Mouse (Mus musculus) MEL (cell line): ENCODE results near the gene Trpm4. TPM values are rescaled to one million over a fixed set of nuclear protein-coding genes. Genes with fewer than 3 reads are reported as not detected.
A peak's percentile ranks its signal among the peaks of the same experiment; 100 is the strongest.

Source experiments
- DNase-seq: peaks from one replicate; pipeline ENCODE4 v3.0.0; 2011; ENCODE audit warnings: low read depth, low spot score
- H3K27ac ChIP-seq: 2 replicates; pipeline ENCODE4 v1.5.1; 2012; ENCODE audit warnings: low read depth, mild to moderate bottlenecking, control low read depth, low read length, moderate library complexity; ENCODE audit not compliant: control insufficient read depth
- H3K27me3 ChIP-seq, 2 experiments: fragments of 150-350 bp in 1 of 2; sonication (generic) in 1 of 2; 2 replicates each; pipeline ENCODE4 v1.6.1; 2012; ENCODE audit warnings: low read length in 2 of 2, mild to moderate bottlenecking in 2 of 2, improper control_type of control experiment in 1 of 2, moderate library complexity in 1 of 2; ENCODE audit not compliant: insufficient read depth in 2 of 2, control insufficient read depth in 1 of 2
- H3K36me3 ChIP-seq, 2 experiments: 2 replicates each; pipeline ENCODE4 v1.6.1; 2012 to 2014; ENCODE audit warnings: low read length in 2 of 2, improper control_type of control experiment in 1 of 2, inconsistent platforms in 1 of 2, mild to moderate bottlenecking in 1 of 2; ENCODE audit not compliant: insufficient read depth in 2 of 2, control insufficient read depth in 1 of 2
- H3K4me1 ChIP-seq, 2 experiments: fragments of 150-350 bp in 1 of 2; sonication (generic) in 1 of 2; 2 replicates each; pipeline ENCODE4 v1.6.1; 2012; ENCODE audit warnings: low read length in 2 of 2, improper control_type of control experiment in 1 of 2, mild to moderate bottlenecking in 1 of 2; ENCODE audit not compliant: insufficient read depth in 2 of 2, control insufficient read depth in 1 of 2
- H3K4me3 ChIP-seq, 2 experiments: fragments of 150-350 bp in 1 of 2; sonication (generic) in 1 of 2; 2 replicates each; pipeline ENCODE4 v1.5.1; 2012; ENCODE audit warnings: low read depth in 2 of 2, low read length in 2 of 2, mild to moderate bottlenecking in 2 of 2, moderate library complexity in 2 of 2, control low read depth in 1 of 2, improper control_type of control experiment in 1 of 2; ENCODE audit not compliant: control insufficient read depth in 1 of 2, insufficient read depth in 1 of 2
- H3K79me2 ChIP-seq: 2 replicates; pipeline ENCODE4 v1.6.1; 2012; ENCODE audit warnings: mild to moderate bottlenecking, low read length, moderate library complexity; ENCODE audit not compliant: control insufficient read depth, poor library complexity, insufficient read depth
- H3K9ac ChIP-seq: 2 replicates; pipeline ENCODE4 v1.6.1; 2012; ENCODE audit warnings: low read depth, mild to moderate bottlenecking, control low read depth, low read length, moderate library complexity; ENCODE audit not compliant: control insufficient read depth, poor library complexity, severe bottlenecking
- H3K9me3 ChIP-seq: fragments of 150-350 bp; sonication (generic); replicated peaks from 2 replicates; pipeline ENCODE4 v1.6.1; 2012; ENCODE audit warnings: mild to moderate bottlenecking, low read length, improper control_type of control experiment, moderate library complexity; ENCODE audit not compliant: insufficient read depth
- CHD1 ChIP-seq: IDR thresholded peaks from 2 replicates; pipeline ENCODE4 v1.6.1; 2012; ENCODE audit warnings: low read depth, mild to moderate bottlenecking, inconsistent platforms, low read length, improper control_type of control experiment
- CHD2 ChIP-seq: IDR thresholded peaks from 2 replicates; pipeline ENCODE4 v1.6.1; 2011; ENCODE audit warnings: low read length, improper control_type of control experiment
- CTCF ChIP-seq, 3 experiments: IDR thresholded peaks in 2 of 3; conservative IDR thresholded peaks in 1 of 3; 2 replicates each; pipeline ENCODE4 v1.5.1; 2011 to 2012; ENCODE audit warnings: low read length in 3 of 3, low read depth in 2 of 3, mild to moderate bottlenecking in 2 of 3, improper control_type of control experiment in 1 of 3, inconsistent platforms in 1 of 3, mixed read lengths in 1 of 3, moderate library complexity in 1 of 3; ENCODE audit not compliant: control insufficient read depth in 1 of 3, insufficient read depth in 1 of 3, poor library complexity in 1 of 3, severe bottlenecking in 1 of 3
- E2F4 ChIP-seq: IDR thresholded peaks from 2 replicates; pipeline ENCODE4 v1.6.1; 2011; ENCODE audit warnings: low read depth, low read length, improper control_type of control experiment, borderline replicate concordance
- EP300 ChIP-seq, 2 experiments: IDR thresholded peaks; 2 replicates each; pipeline ENCODE4 v1.6.1; 2011; ENCODE audit warnings: improper control_type of control experiment in 2 of 2, low read length in 2 of 2, low read depth in 1 of 2, mild to moderate bottlenecking in 1 of 2
- ETS1 ChIP-seq: IDR thresholded peaks from 2 replicates; pipeline ENCODE4 v1.6.1; 2012; ENCODE audit warnings: low read depth, mild to moderate bottlenecking, inconsistent platforms, low read length, improper control_type of control experiment, moderate library complexity
- HCFC1 ChIP-seq: IDR thresholded peaks from 2 replicates; pipeline ENCODE4 v1.6.1; 2012; ENCODE audit warnings: low read depth, mild to moderate bottlenecking, inconsistent platforms, low read length, improper control_type of control experiment, moderate library complexity
- MEF2A ChIP-seq: IDR thresholded peaks from 2 replicates; pipeline ENCODE4 v1.6.1; 2014; ENCODE audit warnings: low read depth, mild to moderate bottlenecking, inconsistent platforms, low read length, improper control_type of control experiment; ENCODE audit not compliant: poor library complexity, insufficient replicate concordance, severe bottlenecking; ENCODE audit errors: extremely low read depth
- MXI1 ChIP-seq: IDR thresholded peaks from 2 replicates; pipeline ENCODE4 v1.6.1; 2011; ENCODE audit warnings: mild to moderate bottlenecking, low read depth, low read length, improper control_type of control experiment
- MYC ChIP-seq: IDR thresholded peaks from 2 replicates; pipeline ENCODE4 v1.6.1; 2011; ENCODE audit warnings: low read depth, mild to moderate bottlenecking, low read length, improper control_type of control experiment, moderate library complexity
- NELFE ChIP-seq: IDR thresholded peaks from 2 replicates; pipeline ENCODE4 v1.6.1; 2011; ENCODE audit warnings: low read depth, low read length, improper control_type of control experiment
- NRF1 ChIP-seq: IDR thresholded peaks from 2 replicates; pipeline ENCODE4 v1.6.1; 2014; ENCODE audit warnings: low read depth, mild to moderate bottlenecking, inconsistent platforms, low read length, improper control_type of control experiment, moderate library complexity; ENCODE audit not compliant: poor library complexity, insufficient read depth, severe bottlenecking
- POLR2AphosphoS2 ChIP-seq: IDR thresholded peaks from 2 replicates; pipeline ENCODE4 v1.6.1; 2011; ENCODE audit warnings: low read length, improper control_type of control experiment
- RAD21 ChIP-seq: IDR thresholded peaks from 2 replicates; pipeline ENCODE4 v1.6.1; 2011; ENCODE audit warnings: mild to moderate bottlenecking, low read depth, low read length, improper control_type of control experiment
- SIN3A ChIP-seq: IDR thresholded peaks from 2 replicates; pipeline ENCODE4 v1.6.1; 2012; ENCODE audit warnings: low read length, improper control_type of control experiment, inconsistent platforms
- SMC3 ChIP-seq: IDR thresholded peaks from 2 replicates; pipeline ENCODE4 v1.6.1; 2011; ENCODE audit warnings: low read depth, low read length, improper control_type of control experiment
- TCF12 ChIP-seq: IDR thresholded peaks from 2 replicates; pipeline ENCODE4 v1.6.1; 2014; ENCODE audit warnings: low read depth, mild to moderate bottlenecking, inconsistent platforms, low read length, improper control_type of control experiment, moderate library complexity
- USF1 ChIP-seq: IDR thresholded peaks from 2 replicates; pipeline ENCODE4 v1.6.1; 2014; ENCODE audit warnings: low read depth, mild to moderate bottlenecking, inconsistent platforms, low read length, improper control_type of control experiment, moderate library complexity
- ZMIZ1 ChIP-seq: IDR thresholded peaks from 2 replicates; pipeline ENCODE4 v1.6.1; 2012; ENCODE audit warnings: low read depth, mild to moderate bottlenecking, inconsistent platforms, low read length, improper control_type of control experiment, moderate library complexity
- ZNF384 ChIP-seq: IDR thresholded peaks from 2 replicates; pipeline ENCODE4 v1.6.1; 2012; ENCODE audit warnings: low read depth, mild to moderate bottlenecking, inconsistent platforms, low read length, improper control_type of control experiment
- polyA plus RNA-seq, 2 experiments: library from polyadenylated mRNA; stranded (reverse) in 1 of 2; unstranded in 1 of 2; fragments of >175 nt in 1 of 2; fragments of >200 nt in 1 of 2; gene quantifications; 2 replicates each; pipeline versions ENCODE4 v1.2.1 to v1.2.4; 2012; ENCODE audit warnings: low replicate concordance in 2 of 2, low read depth in 1 of 2; ENCODE audit not compliant: insufficient read length in 2 of 2, insufficient read depth in 1 of 2, missing spikeins in 1 of 2
- total RNA-seq: library from RNA; depleted of rRNA; stranded (reverse); fragments of 300-350 nt; gene quantifications from 2 replicates; pipeline ENCODE4 v1.2.3, GENCODE M21; 2012

Trpm4 gene
- total and polyA plus RNA-seq, 3 experiments = 4.8 to 6.9 TPM; not detected in 1

GRCm38 (mm10) chr7:45338161-45338911, 4.8 kb upstream of the Trpm4 start:
- peaks cover 0 to 5% of the 10 kb centered on the region in 2 experiments; a peak in 1 of 4 replicates for H3K36me3 ChIP-seq
- no peaks in the 10 kb centered on the region for H3K27me3 ChIP-seq
- DNase-seq = peak; percentile 56
- no peak overlapping the region for H3K27ac ChIP-seq
- no peaks in the 10 kb centered on the region for H3K9me3 ChIP-seq
- peak overlapping the region; percentile 67; the same call in 1 of the 2 replicates for H3K9ac ChIP-seq
- H3K4me3 ChIP-seq = peak overlapping the region; percentile 53 to 64; a peak in 2 of 4 replicates
- peaks cover 6 to 24% of the 10 kb centered on the region in 2 experiments for H3K4me1 ChIP-seq
- peaks cover 1% of the 10 kb centered on the region; the same call in 1 of the 2 replicates for H3K79me2 ChIP-seq
- TF ChIP-seq CHD1 (no peak), CHD2 (no peak), USF1 (peak; percentile 46; the same call in 1 of the 2 replicates), ZMIZ1 (no peak), CTCF (IDR thresholded peaks at IDR 0.05 in 2 of 3, conservative IDR thresholded peaks at IDR 0.05 in 1 of 3; ENCODE audit: control insufficient read depth in 1 of 3, insufficient read depth in 1 of 3, low read depth in 2 of 3, low read length in 3 of 3, poor library complexity in 1 of 3, severe bottlenecking in 1 of 3) (no peak), MXI1 (0 out of 2 replicates have a peak, but pooled peaks have one; percentile 18), SMC3 (no peak), NRF1 (0 out of 2 replicates have a peak, but pooled peaks have one; percentile 10)

DNA sequence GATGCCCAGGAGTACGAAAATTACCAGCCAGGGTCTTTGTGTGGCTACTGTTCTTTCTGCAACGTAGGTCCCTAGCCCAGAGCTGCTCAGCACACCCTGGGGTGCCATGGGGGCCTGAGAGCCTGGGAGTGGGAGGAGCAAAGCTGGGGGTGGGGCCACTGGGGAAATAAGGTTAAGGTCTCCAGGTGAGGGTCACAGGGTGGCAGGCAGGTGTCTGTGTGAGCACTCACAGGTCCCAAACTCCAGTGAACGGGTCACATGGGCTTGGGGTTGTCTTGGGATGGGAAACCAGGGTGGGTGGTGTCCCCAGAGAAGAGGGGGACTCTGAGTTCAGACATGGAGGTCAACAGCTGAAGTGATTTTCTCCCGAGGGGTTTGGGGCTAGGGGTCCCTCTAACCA, 3.9 kb upstream of the Trpm4 start:
- no peaks in the 10 kb centered on the region for H3K9me3 ChIP-seq
- no peak overlapping the region for H3K27ac ChIP-seq
- H3K9ac ChIP-seq = no peak overlapping the region
- no peak for DNase-seq
- H3K4me3 ChIP-seq = no peak overlapping the region
- TF ChIP-seq E2F4 (no peak), SMC3 (no peak), ZNF384 (no peak), ETS1 (no peak), EP300 (IDR thresholded peaks at IDR 0.05; ENCODE audit: low read depth in 1 of 2, low read length in 2 of 2) (no peak), POLR2AphosphoS2 (no peak), RAD21 (no peak), MEF2A (no peak), NELFE (no peak), TCF12 (no peak), NRF1 (no peak), HCFC1 (no peak), SIN3A (no peak), CTCF (IDR thresholded peaks at IDR 0.05 in 2 of 3, conservative IDR thresholded peaks at IDR 0.05 in 1 of 3; ENCODE audit: control insufficient read depth in 1 of 3, insufficient read depth in 1 of 3, low read depth in 2 of 3, low read length in 3 of 3, poor library complexity in 1 of 3, severe bottlenecking in 1 of 3) (no peak), MYC (no peak)
- H3K79me2 ChIP-seq = peaks cover 1% of the 10 kb centered on the region; the same call in 1 of the 2 replicates
- H3K36me3 ChIP-seq = peaks cover 0 to 5% of the 10 kb centered on the region in 2 experiments; a peak in 1 of 4 replicates
- peaks cover 6 to 31% of the 10 kb centered on the region in 2 experiments for H3K4me1 ChIP-seq
- no peaks in the 10 kb centered on the region for H3K27me3 ChIP-seq
